Mouse (Mus musculus) limb, embryonic 14.5 days (tissue): ENCODE measurements around the gene Nup210l. TPM values are rescaled to one million over a fixed set of nuclear protein-coding genes. Genes with fewer than 3 reads are reported as not detected.

ENCODE experiments used
- ATAC-seq: fragments of 200-750 bp; cut with Nextera tagmentation; 2 replicates; pipeline ENCODE4 v1.8.0; 2017; ENCODE audit warnings: low read depth, moderate number of reproducible peaks, moderate TSS enrichment; ENCODE audit not compliant: low FRiP score
- DNase-seq: peaks from one replicate; pipeline ENCODE4 v3.0.0-alpha.2; 2015; ENCODE audit warnings: low spot score
- H3K27ac ChIP-seq: fragments of 300-500 bp; sonication (generic); replicated peaks from 2 replicates; pipeline ENCODE4 v1.5.1; 2014; ENCODE audit warnings: low read depth, mild to moderate bottlenecking, low read length, moderate library complexity, mixed read lengths
- H3K27me3 ChIP-seq: fragments of 300-500 bp; sonication (generic); 2 replicates; pipeline ENCODE4 v1.6.1; 2014; ENCODE audit warnings: low read length, mixed read lengths; ENCODE audit not compliant: control insufficient read depth, insufficient read depth
- H3K36me3 ChIP-seq: fragments of 300-500 bp; sonication (generic); 2 replicates; pipeline ENCODE4 v1.6.1; 2014; ENCODE audit warnings: mild to moderate bottlenecking, low read length, moderate library complexity, mixed read lengths; ENCODE audit not compliant: control insufficient read depth, insufficient read depth
- H3K4me1 ChIP-seq: fragments of 300-500 bp; sonication (generic); 2 replicates; pipeline ENCODE4 v1.6.1; 2014; ENCODE audit warnings: antibody characterized with exemption, low read length, mixed read lengths; ENCODE audit not compliant: control insufficient read depth, insufficient read depth
- H3K4me2 ChIP-seq: fragments of 300-500 bp; sonication (generic); replicated peaks from 2 replicates; pipeline ENCODE4 v1.6.1; 2014; ENCODE audit warnings: low read depth, mild to moderate bottlenecking, low read length, moderate library complexity; ENCODE audit not compliant: severe bottlenecking
- H3K4me3 ChIP-seq: fragments of 300-500 bp; sonication (generic); replicated peaks from 2 replicates; pipeline ENCODE4 v1.5.1; 2014; ENCODE audit warnings: low read length
- H3K9ac ChIP-seq: fragments of 300-500 bp; sonication (generic); 2 replicates; pipeline ENCODE4 v1.6.1; 2014; ENCODE audit warnings: mild to moderate bottlenecking, low read depth, low read length, moderate library complexity; ENCODE audit not compliant: severe bottlenecking
- H3K9me3 ChIP-seq: fragments of 300-500 bp; sonication (generic); 2 replicates; pipeline ENCODE4 v1.6.1; 2016; ENCODE audit warnings: low read length; ENCODE audit not compliant: control insufficient read depth
- POLR2A ChIP-seq: fragments of 200-500 bp; IDR thresholded peaks from 2 replicates; pipeline ENCODE4 v1.8.0; 2012; ENCODE audit warnings: inconsistent platforms, mild to moderate bottlenecking, moderate library complexity, borderline replicate concordance; ENCODE audit not compliant: insufficient read depth, insufficient read length; ENCODE audit errors: extremely low read depth
- WGBS: fragments of 180-500 bp; shearing (Covaris S2); extraction: QIAGEN DNeasy Blood & Tissue Kit; methylation state at CpG from one replicate; pipeline ENCODE4 v1.1.7; 2014; 5-methylcytosine and 5-hydroxymethylcytosine counted together
- polyA plus RNA-seq, 2 experiments: library from polyadenylated mRNA; depleted of rRNA in 1 of 2; stranded (reverse) in 1 of 2; unstranded in 1 of 2; fragments of >200 nt; fragmentation: Nextera tagmentation in 1 of 2; extraction: Ambion mirVana in 1 of 2; gene quantifications; 2 replicates each; pipeline versions ENCODE4 v1.2.1 to v1.2.3; 2012 to 2014

The Nup210l gene
- polyA plus RNA-seq, 2 experiments: 0.30 to 2.5 TPM

DNA sequence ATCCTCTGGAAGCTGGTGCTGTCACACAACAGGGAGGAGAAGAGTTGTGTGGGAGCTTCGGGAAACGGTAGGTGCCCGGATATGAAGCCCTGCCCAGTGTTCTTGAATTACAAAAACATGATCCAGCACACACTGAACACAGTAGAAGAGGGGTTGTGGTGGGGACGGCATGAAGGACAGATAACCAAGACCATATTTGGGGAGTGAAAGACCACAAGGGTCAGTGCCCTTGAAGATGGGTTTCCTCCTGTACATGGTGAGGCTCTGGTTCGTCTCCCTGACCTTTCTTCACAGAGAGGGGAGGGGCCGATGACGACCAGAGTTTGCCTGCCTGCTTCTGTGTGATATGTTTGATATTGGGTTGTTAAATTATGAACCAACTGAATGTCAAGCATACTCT is 34.2 kb upstream of the Nup210l start:
- Histone ChIP-seq H3K4me2 (no peak overlapping the region), H3K27me3 (no peaks in the 10 kb centered on the region), H3K4me3 (no peak overlapping the region), H3K4me1 (no peaks in the 10 kb centered on the region), H3K9ac (no peak overlapping the region), H3K9me3 (no peaks in the 10 kb centered on the region), H3K36me3 (peaks cover 4% of the 10 kb centered on the region), H3K27ac (no peak overlapping the region)
- ATAC-seq: no peak
- TF ChIP-seq POLR2A: no peak
- WGBS: 80% methylated on average over 6 of the region's 7 CpGs
- no peak for DNase-seq

DNA sequence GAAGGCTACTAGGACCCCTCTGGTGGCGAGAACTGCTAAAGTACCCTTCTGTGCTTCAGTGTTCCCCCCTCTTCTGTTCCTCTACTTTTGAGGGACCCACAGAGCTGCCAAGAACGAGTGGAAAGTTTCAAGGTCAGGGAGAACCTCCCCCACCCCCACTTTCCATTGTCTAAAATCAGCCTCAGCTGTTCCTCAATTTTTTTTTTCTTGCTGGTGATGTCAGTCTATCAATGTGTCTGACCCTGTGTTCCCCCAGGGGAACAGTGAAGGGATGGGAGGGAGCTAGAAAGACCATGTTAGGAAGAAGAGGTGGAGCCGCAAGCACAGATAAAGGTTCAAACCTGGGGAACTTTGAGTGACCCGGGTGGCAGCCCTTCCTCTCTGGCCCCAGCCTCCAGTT is 31.6 kb upstream of the Nup210l start, which contains the start of gene Tpm3:
Gene Tpm3, plus strand, starts transcription at position 356 of the 400 bp plus-strand sequence.
- no peaks in the 10 kb centered on the region for H3K4me1 ChIP-seq
- 70% methylated on average over 4 of the region's 4 CpGs for WGBS
- no peaks in the 10 kb centered on the region for H3K9me3 ChIP-seq
- H3K36me3 ChIP-seq: no peaks in the 10 kb centered on the region
- no peak within 1 kb of the TSS for H3K9ac ChIP-seq
- H3K27ac ChIP-seq: no peak within 1 kb of the TSS
- no peak for ATAC-seq
- DNase-seq: no peak
- H3K4me3 ChIP-seq: no peak within 1 kb of the TSS
- H3K4me2 ChIP-seq: no peak within 1 kb of the TSS
- no peaks in the 10 kb centered on the region for H3K27me3 ChIP-seq
- no peak for TF ChIP-seq POLR2A

DNA sequence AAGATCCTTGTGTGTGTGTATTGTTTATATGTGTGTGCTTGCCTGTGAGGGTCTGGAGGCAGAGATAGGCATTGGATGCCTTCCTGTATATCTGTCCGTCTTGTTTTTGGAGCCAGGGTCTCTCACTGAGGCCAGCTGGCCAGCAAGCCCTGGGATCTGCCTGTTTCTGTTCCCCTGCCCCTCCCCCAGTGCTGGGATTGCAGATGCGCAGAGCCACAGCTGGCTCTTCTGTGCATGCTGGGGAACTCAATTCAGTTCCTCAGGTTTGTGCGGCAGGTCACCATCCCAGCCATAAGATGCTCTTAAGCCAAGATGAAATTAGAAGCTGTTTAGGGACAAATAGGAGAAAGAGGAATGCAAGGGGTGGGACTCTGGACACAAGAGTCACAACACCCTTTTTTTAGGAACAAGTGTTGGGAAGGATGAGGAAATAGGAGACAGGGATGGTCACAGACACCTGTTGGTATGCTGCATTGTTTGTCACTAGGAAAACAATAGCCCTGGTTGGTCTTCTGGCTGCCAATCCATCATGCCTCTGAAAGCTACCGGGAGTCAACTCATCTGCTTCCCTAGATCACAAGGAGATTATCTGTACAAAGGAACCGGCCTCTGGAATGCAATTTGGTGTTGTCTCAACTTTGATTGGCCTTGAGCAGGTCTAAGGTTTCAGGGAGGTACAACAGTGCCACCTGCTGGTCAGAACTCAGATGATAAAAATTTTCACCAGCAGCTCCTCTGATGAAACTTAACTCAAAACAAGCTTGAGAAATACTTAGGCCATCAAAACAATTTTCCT is 26.8 kb upstream of the Nup210l start:
- no peak overlapping the region for H3K9ac ChIP-seq
- DNase-seq: peak; percentile 89
- no peak for TF ChIP-seq POLR2A
- no peak overlapping the region; the same call in 1 of the 2 replicates for H3K4me2 ChIP-seq
- no peaks in the 10 kb centered on the region for H3K36me3 ChIP-seq
- 10% methylated on average over 5 of the region's 5 CpGs for WGBS
- no peak overlapping the region for H3K4me3 ChIP-seq
- no peaks in the 10 kb centered on the region for H3K9me3 ChIP-seq
- no peaks in the 10 kb centered on the region for H3K27me3 ChIP-seq
- ATAC-seq: peak; percentile 7; the same call in 1 of the 2 replicates
- H3K27ac ChIP-seq: no peak overlapping the region
- H3K4me1 ChIP-seq: peaks cover 16% of the 10 kb centered on the region

DNA sequence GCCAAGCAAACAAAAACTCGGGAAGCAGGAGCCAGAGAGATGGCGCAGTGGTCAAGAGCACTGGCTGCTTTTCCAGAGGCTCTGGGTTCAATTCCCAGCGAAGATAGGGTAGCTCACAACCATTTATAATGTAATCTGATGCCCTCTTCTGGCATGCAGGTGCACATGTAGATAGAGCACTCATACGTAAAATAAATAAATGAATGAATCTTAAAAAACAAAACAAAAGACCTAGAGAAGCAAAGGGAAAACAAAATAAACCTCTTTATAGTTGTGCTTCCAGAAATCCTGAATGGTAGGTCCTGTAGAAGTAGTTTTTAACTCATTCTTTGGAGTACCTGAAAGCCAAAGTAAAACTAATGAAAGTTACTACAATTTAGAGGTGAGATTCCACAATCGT is 25.7 kb upstream of the Nup210l start:
- Histone ChIP-seq H3K4me3 (no peak overlapping the region), H3K4me1 (peaks cover 23% of the 10 kb centered on the region), H3K9me3 (no peaks in the 10 kb centered on the region), H3K9ac (no peak overlapping the region), H3K27me3 (no peaks in the 10 kb centered on the region), H3K36me3 (peaks cover 4% of the 10 kb centered on the region; the same call in 1 of the 2 replicates), H3K4me2 (no peak overlapping the region), H3K27ac (no peak overlapping the region)
- ATAC-seq (no peak), DNase-seq (no peak)
- 44% methylated on average over 5 of the region's 5 CpGs for WGBS
- no peak for TF ChIP-seq POLR2A

DNA sequence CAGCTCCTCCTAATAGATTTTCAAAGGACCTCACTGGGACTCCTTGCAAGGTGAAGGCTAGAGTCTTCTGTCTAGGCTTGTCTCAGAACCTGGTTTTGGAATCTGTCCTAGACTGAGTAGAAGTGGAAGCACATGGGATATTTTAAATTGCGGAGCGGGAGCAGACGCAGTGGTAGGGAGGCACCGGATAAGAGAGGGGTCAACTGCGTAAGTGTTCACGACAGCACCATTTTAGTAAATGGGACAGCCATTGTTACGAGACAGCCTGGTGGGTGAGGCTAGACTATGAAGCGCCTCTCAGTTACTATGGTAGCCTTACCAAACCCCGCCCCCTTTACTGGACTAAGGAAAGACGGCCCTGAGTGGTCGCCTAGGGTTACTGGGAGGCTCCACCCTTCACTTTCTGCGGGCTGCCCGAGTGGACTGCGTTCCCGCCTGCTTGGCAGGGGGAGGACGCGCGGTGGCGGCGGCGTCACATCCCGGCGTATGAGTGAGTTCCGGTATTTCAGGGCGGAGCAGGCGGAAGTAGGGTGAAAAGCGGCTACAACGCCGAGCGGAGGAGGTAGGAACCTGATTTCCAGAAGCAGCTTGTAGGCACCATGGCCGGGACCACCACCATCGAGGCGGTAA is 24.7 kb upstream of the Nup210l start:
- Histone ChIP-seq H3K36me3 (peaks cover 8% of the 10 kb centered on the region; the same call in 1 of the 2 replicates), H3K27me3 (no peaks in the 10 kb centered on the region), H3K9ac (peak overlapping the region; percentile 82), H3K4me2 (peak overlapping the region; percentile 71), H3K4me3 (peak overlapping the region; percentile 79), H3K27ac (peak overlapping the region; percentile 97), H3K9me3 (no peaks in the 10 kb centered on the region), H3K4me1 (peaks cover 32% of the 10 kb centered on the region)
- ATAC-seq (peak; percentile 94), DNase-seq (peak; percentile 97)
- WGBS: under 1% methylated on average over 33 of the region's 33 CpGs
- TF ChIP-seq POLR2A: no peak
